In genomic region chr5:35056604-35057432, GRCm38 (mm10) we compare ENCODE assay signal across 8 mouse cellular contexts. TPM values are rescaled to one million over a fixed set of nuclear protein-coding genes. Genes with fewer than 3 reads are reported as not detected.
DNase-seq lines count a peak whose midpoint lies in the region; ATAC-seq lines count a peak whose summit lies in the region.

Dok7 (plus strand) TSS chr5:35056766.

- H3K27ac ChIP-seq in intestine, embryonic 14.5 days (ENCODE audit: low read depth) = no peak within 1 kb of the TSS
- no peak within 1 kb of the TSS for H3K27ac ChIP-seq in midbrain, embryonic 11.5 days (ENCODE audit: low read depth, low read length)
- H3K27ac ChIP-seq in stomach, embryonic 15.5 days = no peak within 1 kb of the TSS

- intact Hi-C loops in gastrocnemius, postnatal 36 days (cut with DNase I) = no loop called here
- intact Hi-C loops in left cerebral cortex, postnatal 25 days (cut with DNase I) = loop anchor here (5.0 kb wide), 1 partner anchor 75 kb away; no protein-coding TSS in a partner anchor

- peak within 1 kb of the TSS; percentile 40 for H3K4me3 ChIP-seq in intestine, embryonic 14.5 days (ENCODE audit: low read depth, low read length)
- peak within 1 kb of the TSS; percentile 50 for H3K4me3 ChIP-seq in midbrain, embryonic 11.5 days (ENCODE audit: low read depth, low read length)
- H3K4me3 ChIP-seq in stomach, embryonic 15.5 days (replicated peaks) = peak within 1 kb of the TSS; percentile 58

- peaks cover 7% of the 10 kb centered on the region for H3K4me1 ChIP-seq in intestine, embryonic 14.5 days (replicated peaks; ENCODE audit: control insufficient read depth, insufficient read depth, low read length)
- peaks cover 5% of the 10 kb centered on the region; the same call in 1 of the 2 replicates for H3K4me1 ChIP-seq in midbrain, embryonic 11.5 days (ENCODE audit: control insufficient read depth, insufficient read depth, low read length)
- peaks cover 12% of the 10 kb centered on the region; the same call in 1 of the 2 replicates for H3K4me1 ChIP-seq in stomach, embryonic 15.5 days

- H3K4me2 ChIP-seq in intestine, embryonic 14.5 days (ENCODE audit: low read length) = peak within 1 kb of the TSS; percentile 93
- H3K4me2 ChIP-seq in midbrain, embryonic 11.5 days = peak within 1 kb of the TSS; percentile 89
- peak within 1 kb of the TSS; percentile 96 for H3K4me2 ChIP-seq in stomach, embryonic 15.5 days

- peaks cover 40% of the 10 kb centered on the region for H3K27me3 ChIP-seq in intestine, embryonic 14.5 days (replicated peaks; ENCODE audit: control insufficient read depth, insufficient read depth, low read length)
- peaks cover 16% of the 10 kb centered on the region for H3K27me3 ChIP-seq in midbrain, embryonic 11.5 days (ENCODE audit: control insufficient read depth, insufficient read depth, low read length)
- H3K27me3 ChIP-seq in stomach, embryonic 15.5 days (replicated peaks) = peaks cover 25% of the 10 kb centered on the region

- peak; percentile 56 for ATAC-seq in intestine, embryonic 14.5 days (replicated peaks; ENCODE audit: low FRiP score, low TSS enrichment, low read depth)
- ATAC-seq in midbrain, embryonic 11.5 days (ENCODE audit: low FRiP score) = peak; percentile 63
- peak; percentile 67 for ATAC-seq in stomach, embryonic 15.5 days (ENCODE audit: insufficient read depth, low FRiP score, low read depth)

- peak; percentile 79 for DNase-seq in adrenal gland, postnatal 10 days
- DNase-seq in embryo, embryonic 10 days (ENCODE audit: low spot score) = peak; percentile 45
- DNase-seq in gastrocnemius, postnatal 36 days = peak; percentile 49 to 53
- peak; percentile 71 for DNase-seq in intestine, embryonic 14.5 days (ENCODE audit: low spot score)
- peak; percentile 50 to 55 for DNase-seq in left cerebral cortex, postnatal 25 days (ENCODE audit: low spot score in 2 of 2)
- DNase-seq in midbrain, embryonic 11.5 days (ENCODE audit: low spot score, missing footprints) = peak; percentile 91
- DNase-seq in yolk sac, embryonic 10.5 days (ENCODE audit: low spot score) = no peak

- WGBS in intestine, embryonic 14.5 days = 2% methylated on average over 69 of the region's 74 CpGs
- WGBS in midbrain, embryonic 11.5 days = under 1% methylated on average over 60 of the region's 74 CpGs
- WGBS in stomach, embryonic 15.5 days = under 1% methylated on average over 74 of the region's 74 CpGs

- H3K9me3 ChIP-seq in intestine, embryonic 14.5 days (ENCODE audit: control insufficient read depth, low read length) = no peaks in the 10 kb centered on the region
- no peaks in the 10 kb centered on the region for H3K9me3 ChIP-seq in midbrain, embryonic 11.5 days (ENCODE audit: control insufficient read depth, low read length)
- H3K9me3 ChIP-seq in stomach, embryonic 15.5 days = no peaks in the 10 kb centered on the region

- H3K9ac ChIP-seq in intestine, embryonic 14.5 days (ENCODE audit: low read length) = peak within 1 kb of the TSS; percentile 37
- peak within 1 kb of the TSS; percentile 55 for H3K9ac ChIP-seq in midbrain, embryonic 11.5 days (ENCODE audit: low read length)
- H3K9ac ChIP-seq in stomach, embryonic 15.5 days = peak within 1 kb of the TSS; percentile 22; the same call in 1 of the 2 replicates

- H3K36me3 ChIP-seq in intestine, embryonic 14.5 days (ENCODE audit: control insufficient read depth, insufficient read depth, low read length) = no peaks in the 10 kb centered on the region
- H3K36me3 ChIP-seq in midbrain, embryonic 11.5 days (ENCODE audit: control insufficient read depth, insufficient read depth, low read length) = no peaks in the 10 kb centered on the region
- no peaks in the 10 kb centered on the region for H3K36me3 ChIP-seq in stomach, embryonic 15.5 days

RNA-seq across cellular contexts. Expression of gene Dok7, which starts in this region (rescaled TPM):
- total RNA-seq in adrenal gland, postnatal 10 days (2021) = 10 to 100 TPM in 1 of 2 experiments, 1 to 10 TPM in 1; 9.3 to 12.1 TPM
- total RNA-seq in gastrocnemius, postnatal 36 days (2021) = 10 to 100 TPM; 26.8 to 28.4 TPM
- polyA plus RNA-seq in intestine, embryonic 14.5 days (2014; fragmentation: Nextera tagmentation; extraction: Ambion mirVana) = 0.86 and 1.4 TPM in 2 replicates
- 10 to 100 TPM; 19.6 to 20.0 TPM for total RNA-seq in left cerebral cortex, postnatal 25 days (2021)
- polyA plus RNA-seq in midbrain, embryonic 11.5 days (2014; fragmentation: Nextera tagmentation; extraction: Ambion mirVana) = 0.10 TPM in 1 of 2 replicates, not detected in the other
- polyA plus RNA-seq in stomach, embryonic 15.5 days (2015; fragmentation: Nextera tagmentation; extraction: Ambion mirVana) = 1.8 and 2.1 TPM in 2 replicates

Comparison
In these comparisons a context has a peak if more than half of its experiments do, and no peak if none do; other contexts are left out.
1. Peak in DNase-seq, ATAC-seq, H3K4me3 ChIP-seq, H3K9ac ChIP-seq and H3K4me2 ChIP-seq in midbrain, embryonic 11.5 days; RNA of the gene not detected or under 1 TPM.